Mouse (Mus musculus): ENCODE measurements around the gene Cwc27.

DNA sequence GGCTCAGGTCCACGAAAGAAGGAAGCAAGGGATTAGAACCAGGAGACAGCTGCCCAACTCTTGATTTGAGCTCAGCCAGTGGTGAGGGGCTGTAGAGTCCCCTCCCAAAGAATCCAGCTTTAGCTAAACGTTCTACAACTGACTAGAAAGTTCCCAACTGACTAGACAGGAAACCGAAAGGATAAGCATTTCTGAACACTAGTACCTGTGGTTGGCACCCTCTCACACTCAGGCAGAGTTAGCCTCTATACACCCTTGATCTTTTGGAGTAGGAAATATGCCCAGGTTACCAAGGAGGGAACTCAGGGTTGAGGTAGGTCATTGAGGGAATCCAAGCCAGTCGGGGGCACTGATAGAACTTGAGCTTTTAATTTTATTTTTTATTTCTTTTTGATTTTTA is 199.7 kb downstream of the Cwc27 start:
- TF ChIP-seq CTCF (IDR thresholded peaks at IDR 0.05; ENCODE audit: control insufficient read depth, insufficient read depth, insufficient read length) (no peak), MAX (IDR thresholded peaks at IDR 0.05) (no peak), MYOG (IDR thresholded peaks at IDR 0.05; ENCODE audit: control insufficient read depth, extremely low read depth, insufficient read length) (no peak)

All from C2C12 (cell line).